Mouse (Mus musculus): ENCODE data around the gene Chchd6.
A peak's percentile ranks its signal among the peaks of the same experiment; 100 is the strongest.

Gene Chchd6

GRCm38 (mm10) chr6:89508263-89508662 lies 87.2 kb downstream of the Chchd6 start:
- peak; percentile 28 to 44 for DNase-seq

- DNase-seq, result no peak
These were observed 95.5 kb downstream of the Chchd6 start for GRCm38 (mm10) chr6:89499961-89500360.

DNA sequence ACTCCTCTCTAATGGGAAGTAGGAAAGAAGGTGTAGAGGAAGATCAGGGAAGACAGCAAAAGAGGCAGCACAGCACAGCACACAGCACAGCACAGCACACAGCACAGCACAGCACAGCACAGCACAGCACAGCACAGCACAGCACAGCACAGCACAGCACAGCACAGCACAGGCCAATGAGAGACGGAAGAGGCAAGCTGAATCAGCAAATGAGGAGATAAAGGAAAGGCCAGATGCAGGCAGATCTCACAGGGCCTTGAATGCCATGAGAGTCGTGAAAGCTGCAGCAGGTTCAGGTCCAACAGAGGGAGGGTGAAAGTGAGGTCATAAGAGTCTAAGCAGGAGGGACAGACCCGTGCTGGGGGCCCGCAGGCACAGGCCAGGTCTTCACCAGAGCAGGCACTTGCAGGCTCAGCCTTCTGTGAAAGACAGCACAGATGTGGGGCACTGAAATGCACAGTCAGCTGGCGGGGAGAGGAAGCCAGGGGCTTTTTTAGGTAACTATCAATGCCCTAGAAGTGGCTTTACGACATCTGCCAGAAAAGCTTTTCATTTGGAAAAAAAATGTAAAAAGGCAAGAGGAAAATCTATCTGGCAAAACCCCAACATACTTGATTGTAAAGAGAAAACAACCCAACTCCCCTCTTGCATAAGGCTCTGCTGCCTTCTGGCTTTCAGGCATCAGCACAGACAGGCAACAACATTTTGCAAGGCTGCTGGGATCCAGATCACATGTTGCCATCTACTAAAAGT lies 96.5 kb downstream of the Chchd6 start:
- no peak for DNase-seq

GRCm38 (mm10) chr6:89496916-89497315 lies 98.5 kb downstream of the Chchd6 start:
- peak; percentile 24 to 42 for DNase-seq

- no peak for DNase-seq
These were observed 103.1 kb downstream of the Chchd6 start for GRCm38 (mm10) chr6:89492368-89492767.

DNA sequence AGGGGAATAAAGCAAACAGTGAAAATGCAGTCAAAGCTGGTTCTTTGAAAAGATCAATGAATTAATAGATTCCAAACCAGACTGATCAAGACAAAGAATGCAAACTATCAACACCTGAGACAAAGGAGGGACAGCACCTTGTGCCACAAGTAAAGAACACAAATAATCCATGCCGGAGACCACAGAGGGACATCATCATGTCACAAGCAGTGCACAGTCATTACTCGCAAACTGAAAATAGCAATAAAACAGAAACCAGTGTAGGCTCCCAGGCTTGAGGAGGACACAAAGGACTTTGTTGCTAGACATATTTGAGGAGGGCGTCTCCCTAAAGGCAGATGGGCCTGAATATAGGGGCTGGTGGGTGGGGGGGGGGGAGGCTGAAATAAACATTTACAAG lies 105.1 kb downstream of the Chchd6 start:
- DNase-seq, result no peak

GRCm38 (mm10) chr6:89489533-89489932 lies 105.9 kb downstream of the Chchd6 start:
- no peak for DNase-seq

GRCm38 (mm10) chr6:89486055-89486454 lies 109.4 kb downstream of the Chchd6 start:
- DNase-seq, result peak in 1 of 2 experiments; percentile 27

- no peak for DNase-seq
These were observed 114.3 kb downstream of the Chchd6 start for GRCm38 (mm10) chr6:89481192-89481591.

- peak in 1 of 2 experiments; percentile 68 for DNase-seq
These were observed 127.5 kb downstream of the Chchd6 start for GRCm38 (mm10) chr6:89467908-89468307.

DNA sequence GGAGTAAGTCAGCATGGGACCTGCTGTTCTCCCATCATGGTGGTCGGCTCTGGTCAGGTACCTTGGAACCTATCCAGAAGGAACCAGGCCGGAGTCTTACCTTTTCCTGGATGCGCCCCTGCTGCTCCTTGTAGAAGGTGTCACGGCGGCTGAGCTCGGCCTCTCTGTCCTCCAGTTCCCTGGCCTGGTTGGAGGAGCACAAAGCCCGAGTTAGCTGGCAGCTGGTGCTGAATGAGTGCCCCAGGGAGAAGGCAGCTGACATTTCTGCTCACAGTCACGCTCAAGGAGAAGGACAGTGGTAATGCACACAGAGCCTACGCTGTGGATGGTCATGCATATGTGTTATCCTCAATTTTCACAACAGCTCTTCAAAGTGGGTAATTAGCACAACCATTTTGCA lies 128.2 kb downstream of the Chchd6 start:
- peak; percentile 75 to 78 for DNase-seq

- no peak for DNase-seq
These were observed 128.6 kb downstream of the Chchd6 start for GRCm38 (mm10) chr6:89466875-89467274.

GRCm38 (mm10) chr6:89466053-89466708 lies 129.3 kb downstream of the Chchd6 start:
- DNase-seq, result peak; percentile 88 to 93

- DNase-seq, result peak; percentile 59 to 70
These were observed 133.2 kb downstream of the Chchd6 start for GRCm38 (mm10) chr6:89462223-89462760.

DNA sequence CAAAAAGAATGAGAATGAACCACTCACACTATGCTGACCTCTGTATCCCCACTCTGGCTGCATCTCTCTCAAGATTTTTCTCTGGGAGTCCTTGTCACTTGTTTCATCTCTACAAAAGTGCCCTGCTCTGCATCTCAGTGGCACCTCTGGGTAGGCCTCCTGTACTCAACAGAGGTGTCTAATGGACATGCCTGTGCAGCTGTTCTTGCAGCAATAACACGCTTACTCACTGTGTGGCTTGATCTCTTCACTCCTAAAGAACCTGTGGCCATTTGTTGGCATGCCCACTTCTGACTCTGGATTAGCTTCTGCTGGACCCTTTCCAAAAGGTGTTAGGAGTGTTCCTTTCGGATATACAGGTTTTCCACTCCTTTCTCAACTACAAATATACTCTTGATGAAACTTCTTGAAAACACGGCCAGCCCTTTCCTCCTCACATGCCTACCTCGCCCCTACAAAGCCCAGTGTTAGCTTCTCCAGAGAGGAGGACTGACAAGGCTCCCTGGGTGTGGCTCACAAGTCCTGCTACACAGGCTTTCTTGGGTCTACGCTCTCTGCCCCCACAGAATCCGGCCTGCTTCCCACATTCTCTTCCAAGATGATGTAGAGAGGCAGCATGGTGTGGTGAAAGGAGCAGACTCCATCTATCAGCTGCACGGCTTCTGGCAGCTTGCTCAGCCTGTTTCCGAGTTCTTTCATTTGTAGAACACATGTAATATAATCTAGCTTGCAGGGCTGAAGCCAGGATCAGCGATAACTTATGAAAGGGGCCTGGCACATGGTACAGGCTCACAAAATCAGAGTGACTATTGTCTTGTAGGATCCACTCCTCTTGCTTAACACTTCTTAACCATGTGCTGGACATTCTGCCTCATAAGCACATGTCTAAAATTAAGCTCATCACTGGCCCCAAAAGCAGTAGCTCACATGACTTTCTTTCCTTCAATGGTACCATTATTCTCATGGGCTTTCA lies 133.9 kb downstream of the Chchd6 start:
- DNase-seq, result no peak

DNA sequence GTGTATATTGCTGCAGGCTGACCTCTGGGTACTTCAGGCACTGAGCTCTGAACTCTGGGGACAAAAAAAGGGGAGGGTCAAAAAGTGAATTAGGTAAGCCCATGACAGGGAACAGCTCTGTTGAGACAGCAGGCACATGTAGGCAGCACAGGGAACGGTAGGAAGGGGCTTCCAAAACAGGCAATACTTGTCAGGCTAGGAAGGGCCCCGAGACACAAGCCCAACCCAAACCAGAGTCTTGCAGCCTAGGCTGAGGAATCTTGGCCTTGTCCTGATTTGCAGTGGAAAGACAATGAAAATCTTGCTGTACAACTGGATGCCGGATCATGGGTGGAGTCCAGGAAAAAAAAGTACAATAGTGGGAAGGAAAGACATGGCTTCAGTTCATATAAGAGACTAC lies 135.8 kb downstream of the Chchd6 start:
- DNase-seq, result no peak

GRCm38 (mm10) chr6:89457601-89458000 lies 137.9 kb downstream of the Chchd6 start:
- peak in 1 of 2 experiments; percentile 1 for DNase-seq

DNA sequence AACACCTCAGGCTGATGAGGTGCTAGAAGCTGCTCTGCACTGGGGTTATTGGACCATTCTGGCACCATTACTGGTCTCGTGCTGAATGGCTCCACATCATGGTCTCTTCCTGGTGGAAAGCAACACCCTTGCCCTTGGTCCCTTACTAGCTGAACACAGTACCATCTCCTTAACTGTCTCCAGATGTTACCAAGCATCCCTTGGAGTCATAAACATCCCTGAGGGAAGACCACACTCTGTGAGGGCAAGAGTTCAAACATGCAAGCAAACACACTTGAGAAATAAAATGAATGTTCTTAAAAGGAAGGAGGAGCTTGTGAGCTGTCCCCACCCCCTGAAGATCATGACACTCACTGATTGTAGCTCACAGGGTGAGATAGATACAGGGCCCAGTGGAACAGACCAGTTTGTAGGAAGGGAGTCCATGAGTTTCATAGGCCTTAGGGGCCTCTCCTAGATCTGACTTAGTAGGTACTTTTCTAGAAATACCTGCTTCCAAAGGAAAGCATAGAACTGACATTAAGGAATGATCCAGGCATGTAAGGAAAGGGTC lies 139.0 kb downstream of the Chchd6 start:
- peak in 1 of 2 experiments; percentile 1 for DNase-seq

- no peak for DNase-seq
These were observed 139.9 kb downstream of the Chchd6 start for GRCm38 (mm10) chr6:89455523-89456000.

- no peak for DNase-seq
These were observed 141.0 kb downstream of the Chchd6 start for GRCm38 (mm10) chr6:89454437-89454836.

DNA sequence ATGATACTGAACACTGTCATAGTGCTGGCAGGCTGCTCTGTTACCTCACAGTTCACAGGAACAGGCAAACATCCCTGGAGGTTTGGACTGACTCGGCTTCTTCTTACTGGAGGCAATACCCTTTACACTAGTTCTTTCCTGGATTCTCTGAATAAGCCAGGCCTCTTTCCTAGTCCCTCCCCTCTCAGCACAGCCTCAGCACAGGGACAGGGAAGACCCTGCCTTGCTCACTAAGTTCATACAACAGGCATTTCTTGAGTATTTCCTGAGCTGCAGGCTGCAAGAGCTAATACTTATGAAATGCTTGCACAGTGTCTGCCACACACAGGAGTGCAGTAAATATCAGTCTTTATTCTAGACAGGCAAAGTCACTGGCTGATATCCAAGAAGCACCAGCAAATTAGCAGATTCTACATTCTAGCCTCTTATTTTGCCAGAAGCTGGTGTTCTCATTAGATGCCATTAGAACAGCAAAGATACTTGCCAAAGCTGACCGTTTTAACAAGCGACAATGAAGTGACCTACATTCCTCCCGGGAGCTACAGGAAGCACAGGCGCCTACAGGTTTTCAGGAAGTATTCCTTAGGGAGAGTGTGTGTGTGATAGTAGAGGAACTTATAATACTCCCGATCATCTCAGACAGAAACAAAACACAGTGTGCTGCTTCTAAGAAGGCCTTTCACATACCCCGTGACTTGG lies 142.3 kb downstream of the Chchd6 start:
- no peak for DNase-seq

- no peak for DNase-seq
These were observed 143.1 kb downstream of the Chchd6 start for GRCm38 (mm10) chr6:89452356-89452755.

All from cerebellum, postnatal 14 days (tissue).